Mouse (Mus musculus) lung, adult 2 months (tissue): ENCODE data around the gene Slc2a6.

ENCODE experiments used
- CTCF ChIP-seq: fragments of 200-500 bp; IDR thresholded peaks from 2 replicates; pipeline ENCODE4 v1.5.1; 2011; ENCODE audit warnings: mild to moderate bottlenecking, low read length, control low read depth; ENCODE audit not compliant: insufficient read depth
- POLR2A ChIP-seq: fragments of 200-500 bp; IDR thresholded peaks from 2 replicates; pipeline ENCODE4 v1.6.1; 2011; ENCODE audit warnings: low read depth, mild to moderate bottlenecking, control low read depth, low read length, borderline replicate concordance; ENCODE audit errors: extremely low read depth

GRCm38 (mm10) chr2:27036003-27036402 lies 8.2 kb upstream of the Slc2a6 start:
- no peak for TF ChIP-seq POLR2A
- no peak for TF ChIP-seq CTCF
